Mouse (Mus musculus): Measurements from ENCODE around the gene Cpeb3. TPM values are rescaled to one million over a fixed set of nuclear protein-coding genes. Genes with fewer than 3 reads are reported as not detected.

The Cpeb3 gene
- polyA plus RNA-seq, 1 experiment from 2014 or later = 0.91 TPM

DNA sequence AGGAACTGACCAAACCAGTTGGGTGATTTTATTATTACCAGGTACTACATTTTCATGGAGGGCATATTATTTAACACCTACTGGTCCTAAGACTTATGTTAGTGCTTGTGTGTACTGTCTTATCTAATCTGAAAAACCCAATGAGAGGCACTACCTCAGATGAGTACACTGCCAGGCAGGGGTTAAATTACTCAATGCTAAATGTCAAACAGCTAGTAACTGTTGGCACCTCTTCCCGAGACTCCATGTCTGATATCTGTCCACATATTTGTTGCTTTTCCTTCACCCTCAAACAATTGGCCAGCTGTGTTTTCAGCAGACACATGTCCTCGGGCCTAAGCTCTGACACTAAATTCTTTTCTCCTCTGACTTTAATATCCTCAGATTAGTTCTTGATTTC, 132.3 kb downstream of the Cpeb3 start:
- Histone ChIP-seq H3K9me3 (replicated peaks; ENCODE audit: control insufficient read depth, low read length) (no peaks in the 10 kb centered on the region), H3K4me2 (ENCODE audit: low read depth, low read length) (no peak overlapping the region), H3K4me3 (ENCODE audit: low read depth, low read length) (no peak overlapping the region), H3K36me3 (replicated peaks; ENCODE audit: control insufficient read depth, insufficient read depth, low read depth, low read length) (no peaks in the 10 kb centered on the region), H3K27ac (replicated peaks; ENCODE audit: low read depth, low read length) (no peak overlapping the region), H3K27me3 (ENCODE audit: control insufficient read depth, insufficient read depth, low read length) (no peaks in the 10 kb centered on the region), H3K9ac (replicated peaks; ENCODE audit: low read length) (no peak overlapping the region), H3K4me1 (ENCODE audit: control insufficient read depth, insufficient read depth, low read length) (no peaks in the 10 kb centered on the region)
- DNase-seq (ENCODE audit: low spot score) = no peak
- WGBS = 51% methylated on average over 2 of the region's 2 CpGs
- ATAC-seq (replicated peaks; ENCODE audit: insufficient number of reproducible peaks, low FRiP score, low TSS enrichment, low read depth) = no peak

- Histone ChIP-seq H3K4me3 (ENCODE audit: low read depth, low read length) (no peak overlapping the region), H3K4me1 (ENCODE audit: control insufficient read depth, insufficient read depth, low read length) (no peaks in the 10 kb centered on the region), H3K36me3 (replicated peaks; ENCODE audit: control insufficient read depth, insufficient read depth, low read depth, low read length) (no peaks in the 10 kb centered on the region), H3K27me3 (ENCODE audit: control insufficient read depth, insufficient read depth, low read length) (no peaks in the 10 kb centered on the region), H3K27ac (replicated peaks; ENCODE audit: low read depth, low read length) (no peak overlapping the region), H3K9me3 (replicated peaks; ENCODE audit: control insufficient read depth, low read length) (no peaks in the 10 kb centered on the region), H3K4me2 (ENCODE audit: low read depth, low read length) (no peak overlapping the region), H3K9ac (replicated peaks; ENCODE audit: low read length) (no peak overlapping the region)
- 69% methylated on average over 7 of the region's 7 CpGs for WGBS
- DNase-seq (ENCODE audit: low spot score) (no peak), ATAC-seq (replicated peaks; ENCODE audit: insufficient number of reproducible peaks, low FRiP score, low TSS enrichment, low read depth) (no peak)
These were observed 132.7 kb downstream of the Cpeb3 start for GRCm38 (mm10) chr19:37075690-37076089.

DNA sequence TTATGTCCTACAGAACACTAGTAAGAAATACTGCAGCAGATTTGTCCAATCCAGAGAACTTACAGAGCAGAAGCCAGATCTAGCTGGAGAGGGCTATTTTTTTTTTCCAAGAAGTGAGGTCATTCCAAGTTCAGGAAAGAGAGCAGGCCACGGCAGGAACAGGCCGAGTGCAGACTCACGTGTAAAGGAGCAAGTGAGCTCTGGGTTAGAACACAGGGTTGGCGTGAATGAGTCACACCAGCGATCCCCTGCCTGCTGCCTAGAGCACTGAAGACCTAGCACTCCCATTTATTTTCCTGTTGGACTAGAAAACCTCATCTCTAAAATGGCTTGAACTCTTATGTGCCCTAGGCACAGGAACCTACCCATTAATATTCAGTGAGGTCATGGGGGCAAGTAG, 133.7 kb downstream of the Cpeb3 start:
- Histone ChIP-seq H3K36me3 (replicated peaks; ENCODE audit: control insufficient read depth, insufficient read depth, low read depth, low read length) (no peaks in the 10 kb centered on the region), H3K9ac (replicated peaks; ENCODE audit: low read length) (no peak overlapping the region), H3K27me3 (ENCODE audit: control insufficient read depth, insufficient read depth, low read length) (no peaks in the 10 kb centered on the region), H3K9me3 (replicated peaks; ENCODE audit: control insufficient read depth, low read length) (no peaks in the 10 kb centered on the region), H3K4me2 (ENCODE audit: low read depth, low read length) (no peak overlapping the region), H3K4me3 (ENCODE audit: low read depth, low read length) (no peak overlapping the region), H3K27ac (replicated peaks; ENCODE audit: low read depth, low read length) (no peak overlapping the region), H3K4me1 (ENCODE audit: control insufficient read depth, insufficient read depth, low read length) (no peaks in the 10 kb centered on the region)
- ATAC-seq (replicated peaks; ENCODE audit: insufficient number of reproducible peaks, low FRiP score, low TSS enrichment, low read depth) = no peak
- no peak for DNase-seq (ENCODE audit: low spot score)
- 71% methylated on average over 5 of the region's 5 CpGs for WGBS

- WGBS = 95% methylated on average over 3 of the region's 3 CpGs
- H3K36me3 ChIP-seq (replicated peaks; ENCODE audit: control insufficient read depth, insufficient read depth, low read depth, low read length) = no peaks in the 10 kb centered on the region
- DNase-seq (ENCODE audit: low spot score) = no peak
- H3K4me1 ChIP-seq (ENCODE audit: control insufficient read depth, insufficient read depth, low read length) = no peaks in the 10 kb centered on the region
- H3K4me2 ChIP-seq (ENCODE audit: low read depth, low read length) = no peak overlapping the region
- H3K4me3 ChIP-seq (ENCODE audit: low read depth, low read length) = no peak overlapping the region
- no peak overlapping the region for H3K9ac ChIP-seq (replicated peaks; ENCODE audit: low read length)
- H3K9me3 ChIP-seq (replicated peaks; ENCODE audit: control insufficient read depth, low read length) = no peaks in the 10 kb centered on the region
- no peak overlapping the region for H3K27ac ChIP-seq (replicated peaks; ENCODE audit: low read depth, low read length)
- ATAC-seq (replicated peaks; ENCODE audit: insufficient number of reproducible peaks, low FRiP score, low TSS enrichment, low read depth) = no peak
- no peaks in the 10 kb centered on the region for H3K27me3 ChIP-seq (ENCODE audit: control insufficient read depth, insufficient read depth, low read length)
These were observed 134.1 kb downstream of the Cpeb3 start for GRCm38 (mm10) chr19:37074276-37074675.

GRCm38 (mm10) chr19:37072871-37073629, 135.4 kb downstream of the Cpeb3 start:
- no peak overlapping the region for H3K4me2 ChIP-seq (ENCODE audit: low read depth, low read length)
- 52% methylated on average over 5 of the region's 5 CpGs for WGBS
- no peak for ATAC-seq (replicated peaks; ENCODE audit: insufficient number of reproducible peaks, low FRiP score, low TSS enrichment, low read depth)

GRCm38 (mm10) chr19:37069243-37069642, 139.2 kb downstream of the Cpeb3 start:
- no peaks in the 10 kb centered on the region for H3K36me3 ChIP-seq (replicated peaks; ENCODE audit: control insufficient read depth, insufficient read depth, low read depth, low read length)
- H3K9ac ChIP-seq (replicated peaks; ENCODE audit: low read length) = no peak overlapping the region
- no peak overlapping the region for H3K4me2 ChIP-seq (ENCODE audit: low read depth, low read length)
- no peak overlapping the region for H3K4me3 ChIP-seq (ENCODE audit: low read depth, low read length)
- DNase-seq (ENCODE audit: low spot score) (no peak), ATAC-seq (replicated peaks; ENCODE audit: insufficient number of reproducible peaks, low FRiP score, low TSS enrichment, low read depth) (no peak)
- H3K27ac ChIP-seq (replicated peaks; ENCODE audit: low read depth, low read length) = no peak overlapping the region
- H3K9me3 ChIP-seq (replicated peaks; ENCODE audit: control insufficient read depth, low read length) = no peaks in the 10 kb centered on the region
- H3K27me3 ChIP-seq (ENCODE audit: control insufficient read depth, insufficient read depth, low read length) = no peaks in the 10 kb centered on the region
- no peaks in the 10 kb centered on the region for H3K4me1 ChIP-seq (ENCODE audit: control insufficient read depth, insufficient read depth, low read length)
- WGBS = 85% methylated on average over 4 of the region's 4 CpGs

More at GRCm38 (mm10) chr19:37072871-37073629, 135.4 kb downstream of the Cpeb3 start:
- Histone ChIP-seq H3K9ac (replicated peaks; ENCODE audit: low read length) (no peak overlapping the region), H3K36me3 (replicated peaks; ENCODE audit: control insufficient read depth, insufficient read depth, low read depth, low read length) (no peaks in the 10 kb centered on the region), H3K27me3 (ENCODE audit: control insufficient read depth, insufficient read depth, low read length) (no peaks in the 10 kb centered on the region), H3K4me1 (ENCODE audit: control insufficient read depth, insufficient read depth, low read length) (no peaks in the 10 kb centered on the region), H3K27ac (replicated peaks; ENCODE audit: low read depth, low read length) (no peak overlapping the region), H3K4me3 (ENCODE audit: low read depth, low read length) (no peak overlapping the region), H3K9me3 (replicated peaks; ENCODE audit: control insufficient read depth, low read length) (no peaks in the 10 kb centered on the region)
- DNase-seq (ENCODE audit: low spot score) = no peak

DNA sequence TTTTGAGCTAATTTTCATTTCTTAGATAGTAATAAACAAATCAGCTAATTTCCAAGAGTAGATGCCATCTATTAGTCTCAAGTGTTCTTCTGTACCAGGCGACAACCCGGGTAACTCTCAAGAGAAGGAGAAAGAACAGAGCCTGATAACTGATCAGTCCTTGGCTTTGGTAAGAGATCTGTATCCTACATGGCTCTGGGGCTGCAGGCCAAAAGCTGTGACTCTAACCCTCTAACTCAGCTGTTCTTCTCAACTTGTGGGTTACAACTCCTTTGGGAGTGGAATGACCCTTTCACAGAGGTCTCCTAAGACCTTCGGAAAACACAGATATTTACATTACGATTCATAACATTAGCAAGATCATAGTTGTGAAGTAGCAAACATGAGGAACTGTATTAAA, 148.3 kb downstream of the Cpeb3 start:
- Histone ChIP-seq H3K9me3 (replicated peaks; ENCODE audit: control insufficient read depth, low read length) (no peaks in the 10 kb centered on the region), H3K4me2 (ENCODE audit: low read depth, low read length) (no peak overlapping the region), H3K36me3 (replicated peaks; ENCODE audit: control insufficient read depth, insufficient read depth, low read depth, low read length) (no peaks in the 10 kb centered on the region), H3K27me3 (ENCODE audit: control insufficient read depth, insufficient read depth, low read length) (no peaks in the 10 kb centered on the region), H3K4me3 (ENCODE audit: low read depth, low read length) (no peak overlapping the region), H3K4me1 (ENCODE audit: control insufficient read depth, insufficient read depth, low read length) (no peaks in the 10 kb centered on the region), H3K9ac (replicated peaks; ENCODE audit: low read length) (no peak overlapping the region), H3K27ac (replicated peaks; ENCODE audit: low read depth, low read length) (no peak overlapping the region)
- ATAC-seq (replicated peaks; ENCODE audit: insufficient number of reproducible peaks, low FRiP score, low TSS enrichment, low read depth) (no peak), DNase-seq (ENCODE audit: low spot score) (no peak)
- 87% methylated on average over 4 of the region's 4 CpGs for WGBS

DNA sequence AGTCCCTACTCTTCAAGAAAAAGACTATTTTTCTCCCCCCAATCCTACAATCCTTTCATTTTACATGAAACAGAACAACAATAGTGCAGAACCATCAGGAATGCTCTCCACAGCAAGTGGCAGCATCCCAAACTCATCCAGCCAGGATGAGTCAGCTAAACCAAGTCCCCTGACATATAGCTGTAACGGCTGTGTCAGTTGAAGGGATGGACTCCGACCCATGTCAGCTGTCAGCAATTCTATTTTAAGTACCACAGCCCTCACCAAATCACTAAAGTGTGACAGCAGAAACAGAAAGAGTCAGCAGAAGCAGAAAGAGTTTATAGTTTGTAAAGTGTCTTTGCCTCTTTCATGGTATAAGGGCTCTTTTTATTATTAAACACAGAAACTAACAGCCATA, 148.8 kb downstream of the Cpeb3 start:
- ATAC-seq (replicated peaks; ENCODE audit: insufficient number of reproducible peaks, low FRiP score, low TSS enrichment, low read depth) = no peak
- Histone ChIP-seq H3K4me3 (ENCODE audit: low read depth, low read length) (no peak overlapping the region), H3K27me3 (ENCODE audit: control insufficient read depth, insufficient read depth, low read length) (no peaks in the 10 kb centered on the region), H3K9me3 (replicated peaks; ENCODE audit: control insufficient read depth, low read length) (no peaks in the 10 kb centered on the region), H3K4me2 (ENCODE audit: low read depth, low read length) (no peak overlapping the region), H3K4me1 (ENCODE audit: control insufficient read depth, insufficient read depth, low read length) (no peaks in the 10 kb centered on the region), H3K36me3 (replicated peaks; ENCODE audit: control insufficient read depth, insufficient read depth, low read depth, low read length) (no peaks in the 10 kb centered on the region), H3K9ac (replicated peaks; ENCODE audit: low read length) (no peak overlapping the region), H3K27ac (replicated peaks; ENCODE audit: low read depth, low read length) (no peak overlapping the region)
- WGBS = 68% methylated on average over 2 of the region's 2 CpGs
- no peak for DNase-seq (ENCODE audit: low spot score)
